Mouse (Mus musculus) CD4-positive, CD25-positive, alpha-beta regulatory T cell, adult 4 months (primary cell): ENCODE results near the gene Olfr725. TPM values are rescaled to one million over a fixed set of nuclear protein-coding genes. Genes with fewer than 3 reads are reported as not detected.

Experiments
- ATAC-seq: one replicate; pipeline ENCODE4 v1.8.0; 2017
- polyA plus RNA-seq, 2 experiments: library from polyadenylated mRNA; unstranded; fragments of 100-300 nt; shearing (Covaris generic); gene quantifications; one replicate each; pipeline ENCODE4 v1.2.1; 2017

Olfr725 gene
- not detected for polyA plus RNA-seq

- ATAC-seq, result no peak
Observed at GRCm38 (mm10) chr14:50040275-50040674, at the start of gene Olfr725. TSS of gene Olfr725 (minus strand) at chr14:50040375.

- ATAC-seq, result no peak
Observed at GRCm38 (mm10) chr14:50062733-50063104, 22.5 kb upstream of the Olfr725 start.

- ATAC-seq, result no peak
Observed at GRCm38 (mm10) chr14:50061955-50062732, 22.0 kb upstream of the Olfr725 start.

GRCm38 (mm10) chr14:50061590-50061954 lies 21.4 kb upstream of the Olfr725 start:
- ATAC-seq, result no peak

- no peak for ATAC-seq
Observed at GRCm38 (mm10) chr14:50061179-50061578, 21.0 kb upstream of the Olfr725 start.

- no peak for ATAC-seq
Observed at GRCm38 (mm10) chr14:50032041-50032440, 8.1 kb downstream of the Olfr725 start.

GRCm38 (mm10) chr14:50031356-50031755 lies 8.8 kb downstream of the Olfr725 start:
- ATAC-seq, result no peak

- no peak for ATAC-seq
Observed at GRCm38 (mm10) chr14:50026371-50026770, 13.8 kb downstream of the Olfr725 start.

Other genes with a start within 250 kb of the Olfr725 start
- not detected for gene Olfr722, start 138.4 kb downstream of the Olfr725 start, polyA plus RNA-seq
- gene Olfr723, start 108.6 kb downstream of the Olfr725 start, polyA plus RNA-seq, result not detected
- not detected for gene Olfr724, start 77.1 kb downstream of the Olfr725 start, polyA plus RNA-seq
- gene Olfr726, start 50.6 kb upstream of the Olfr725 start, polyA plus RNA-seq, result under 1 TPM in 1 of 2 experiments, not detected in 1; 0.34 TPM
- not detected for gene Olfr727, start 82.8 kb upstream of the Olfr725 start, polyA plus RNA-seq
- not detected for gene Olfr728, start 102.3 kb upstream of the Olfr725 start, polyA plus RNA-seq
- gene Olfr729, start 112.5 kb upstream of the Olfr725 start, polyA plus RNA-seq, result not detected
- gene Olfr730, start 147.8 kb upstream of the Olfr725 start, polyA plus RNA-seq, result not detected
- not detected for gene Olfr731, start 201.5 kb upstream of the Olfr725 start, polyA plus RNA-seq
- gene Olfr732, start 243.8 kb upstream of the Olfr725 start, polyA plus RNA-seq, result not detected